Mouse (Mus musculus) cerebellum, adult 2 months (tissue): ENCODE measurements at regions not wholly inside any gene's neighbourhood (a gene's known extent, or its start where the extent isn't known, plus 50 kb on each side); places are given as distances from the start of the nearest gene placed in this dataset.

Source experiments
- DNase-seq, 2 experiments: peaks; one replicate each; pipeline ENCODE4 v3.0.0; 2021
- H3K27ac ChIP-seq: fragments of 200-500 bp; 2 replicates; pipeline ENCODE4 v1.5.1; 2012; ENCODE audit warnings: low read length, control low read depth, inconsistent platforms; ENCODE audit not compliant: insufficient read depth
- H3K27me3 ChIP-seq: fragments of 200-500 bp; 2 replicates; pipeline ENCODE4 v1.6.1; 2012; ENCODE audit warnings: inconsistent platforms, mild to moderate bottlenecking, low read length, moderate library complexity; ENCODE audit not compliant: control insufficient read depth, insufficient read depth
- H3K4me1 ChIP-seq: fragments of 200-500 bp; 2 replicates; pipeline ENCODE4 v1.6.1; 2011; ENCODE audit warnings: low read length; ENCODE audit not compliant: control insufficient read depth, insufficient read depth
- H3K4me3 ChIP-seq: fragments of 200-500 bp; replicated peaks from 2 replicates; pipeline ENCODE3; 2011; ENCODE audit warnings: mild to moderate bottlenecking, low read depth, low read length, control low read depth; ENCODE audit not compliant: insufficient read depth
- CTCF ChIP-seq: fragments of 200-500 bp; IDR thresholded peaks from 2 replicates; pipeline ENCODE4 v1.5.1; 2011; ENCODE audit warnings: low read depth, mild to moderate bottlenecking, control low read depth, low read length, moderate library complexity, borderline replicate concordance; ENCODE audit not compliant: insufficient read depth
- POLR2A ChIP-seq: fragments of 200-500 bp; IDR thresholded peaks from 2 replicates; pipeline ENCODE4 v1.6.1; 2011; ENCODE audit warnings: low read length, control low read depth, borderline replicate concordance; ENCODE audit not compliant: insufficient read depth
- WGBS: fragments of 180-500 bp; shearing (Covaris S2); methylation state at CpG from one replicate; pipeline ENCODE4 v1.1.7; 2018; 5-methylcytosine and 5-hydroxymethylcytosine counted together

DNA sequence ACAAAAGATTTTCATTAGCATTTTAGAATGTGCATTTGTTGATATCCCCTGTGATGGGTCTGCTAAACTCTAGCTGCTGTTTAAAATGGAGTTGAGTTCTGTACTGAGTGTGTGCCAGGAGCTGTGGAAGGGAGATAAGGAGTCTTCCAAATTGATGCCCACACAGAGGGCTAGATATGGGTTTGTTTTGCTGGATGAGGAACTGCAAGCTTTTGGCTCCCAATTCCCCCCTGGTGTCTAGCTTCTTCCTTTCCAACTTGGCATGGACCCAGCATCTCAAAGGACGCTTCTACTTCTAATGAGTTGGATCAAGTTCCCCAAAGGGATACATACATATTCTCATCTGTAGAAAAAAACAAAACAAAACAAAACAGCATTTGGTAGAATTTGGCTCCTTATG is 577.0 kb upstream of the Large1 start:
- Histone ChIP-seq H3K4me3 (no peak overlapping the region), H3K4me1 (no peaks in the 10 kb centered on the region), H3K27ac (no peak overlapping the region), H3K27me3 (no peaks in the 10 kb centered on the region)
- WGBS = 0% methylated on average over 1 of the region's 1 CpGs
- TF ChIP-seq CTCF = no peak
- TF ChIP-seq POLR2A = no peak
- peak in 1 of 2 experiments; percentile 1 for DNase-seq

DNA sequence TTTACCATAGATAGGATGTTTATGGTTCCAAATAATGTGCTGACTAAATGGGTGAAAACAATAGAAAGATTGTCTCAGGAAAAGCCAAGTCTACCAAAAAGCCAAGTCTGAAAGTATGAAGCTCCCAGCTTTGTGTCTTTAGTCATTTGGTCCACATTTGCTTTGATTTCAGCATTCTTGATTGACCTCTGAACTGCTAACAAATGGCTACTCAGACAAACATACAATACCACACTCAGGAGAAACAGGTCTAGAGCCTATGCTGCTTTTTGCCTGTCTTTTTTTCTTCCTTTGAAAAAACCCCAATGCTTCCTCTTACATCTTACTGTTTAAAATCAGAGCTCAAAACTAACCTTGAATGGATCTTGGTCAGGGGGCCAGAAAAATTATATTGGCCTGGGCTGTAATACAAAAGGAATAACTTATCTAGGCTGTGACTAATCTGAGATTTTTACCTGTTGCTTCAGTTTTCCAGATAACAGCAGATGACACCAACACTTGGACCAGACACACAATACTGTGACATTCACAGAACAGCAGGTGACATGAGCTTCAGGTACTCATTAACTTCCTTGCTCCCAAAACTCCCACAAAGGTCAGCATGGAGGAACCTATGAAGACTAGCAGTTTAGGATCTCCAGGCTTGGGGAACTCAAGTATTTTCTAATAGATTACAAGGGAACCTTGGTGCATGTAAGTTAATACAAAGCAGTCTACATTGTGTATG is 572.3 kb upstream of the Large1 start:
- DNase-seq = no peak
- TF ChIP-seq POLR2A = no peak
- no peak for TF ChIP-seq CTCF
- Histone ChIP-seq H3K4me1 (no peaks in the 10 kb centered on the region), H3K4me3 (no peak overlapping the region), H3K27me3 (no peaks in the 10 kb centered on the region), H3K27ac (no peak overlapping the region)

DNA sequence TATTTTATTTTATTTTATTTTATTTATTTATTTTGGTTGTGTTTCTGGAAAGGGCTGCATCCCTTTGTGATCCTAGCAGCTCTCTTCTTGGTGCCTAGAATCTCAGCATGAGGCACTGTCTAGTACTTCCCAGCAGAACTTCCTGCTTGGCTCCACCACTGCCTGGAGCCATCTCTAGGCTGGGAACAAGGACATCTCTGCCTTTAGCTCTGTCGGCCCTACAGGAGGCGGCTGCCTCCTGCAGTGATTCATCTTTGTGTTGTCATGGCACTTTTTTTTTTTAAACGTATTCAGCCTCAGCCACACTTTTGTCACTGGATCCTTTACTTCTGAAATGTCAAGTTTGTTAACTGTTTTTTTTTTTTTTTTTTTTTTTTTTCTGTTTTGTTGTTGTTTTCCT is 569.8 kb upstream of the Large1 start:
- Histone ChIP-seq H3K4me1 (no peaks in the 10 kb centered on the region), H3K4me3 (no peak overlapping the region), H3K27ac (no peak overlapping the region), H3K27me3 (no peaks in the 10 kb centered on the region)
- WGBS = 18% methylated on average over 3 of the region's 3 CpGs
- TF ChIP-seq CTCF (no peak), POLR2A (no peak)
- DNase-seq = no peak

DNA sequence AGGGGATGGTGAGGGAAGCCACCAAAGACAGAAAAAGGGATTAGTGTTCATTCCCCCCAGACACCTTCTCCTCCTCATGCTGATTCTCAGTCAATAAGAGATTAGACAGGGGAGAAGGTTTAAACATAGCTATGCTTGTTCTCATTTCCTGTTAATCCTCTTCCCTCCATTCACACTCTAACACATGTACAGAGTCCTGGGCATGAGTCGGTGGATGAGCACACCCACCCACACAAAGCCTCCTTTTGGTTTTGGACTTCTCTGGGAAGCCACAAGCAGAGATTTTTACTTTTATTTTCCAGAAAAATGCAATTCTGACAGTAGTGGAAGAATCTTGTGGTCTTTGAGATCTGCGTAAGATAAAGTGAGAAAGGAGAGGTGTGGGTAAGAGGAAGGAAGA is 567.8 kb upstream of the Large1 start:
- TF ChIP-seq POLR2A (no peak), CTCF (no peak)
- Histone ChIP-seq H3K27ac (no peak overlapping the region), H3K4me3 (no peak overlapping the region)

DNA sequence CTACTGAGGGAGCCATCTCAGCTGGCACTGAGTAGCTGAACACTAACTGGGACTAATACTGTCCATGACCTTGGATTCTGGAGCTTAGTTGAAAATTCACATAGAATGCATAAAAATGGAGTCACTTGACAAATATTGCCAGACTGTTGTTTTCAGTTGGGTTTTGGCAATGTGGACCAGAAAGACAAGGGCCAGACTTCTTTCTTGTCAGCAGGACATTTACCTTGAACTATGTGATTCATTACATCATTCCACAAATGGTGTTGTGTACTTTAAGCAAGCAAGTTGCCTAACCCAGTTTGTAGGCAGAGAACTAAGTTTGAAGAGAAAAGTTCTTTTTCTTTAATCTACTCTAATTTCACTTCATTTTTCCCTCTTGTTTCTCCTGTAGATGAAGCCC is 567.2 kb upstream of the Large1 start:
- no peak for DNase-seq
- Histone ChIP-seq H3K27ac (no peak overlapping the region), H3K27me3 (no peaks in the 10 kb centered on the region), H3K4me1 (no peaks in the 10 kb centered on the region), H3K4me3 (no peak overlapping the region)
- no peak for TF ChIP-seq POLR2A

More for the DNA sequence above, 567.8 kb upstream of the Large1 start:
- Histone ChIP-seq H3K4me1 (no peaks in the 10 kb centered on the region), H3K27me3 (no peaks in the 10 kb centered on the region)
- WGBS = 85% methylated on average over 2 of the region's 2 CpGs
- no peak for DNase-seq

DNA sequence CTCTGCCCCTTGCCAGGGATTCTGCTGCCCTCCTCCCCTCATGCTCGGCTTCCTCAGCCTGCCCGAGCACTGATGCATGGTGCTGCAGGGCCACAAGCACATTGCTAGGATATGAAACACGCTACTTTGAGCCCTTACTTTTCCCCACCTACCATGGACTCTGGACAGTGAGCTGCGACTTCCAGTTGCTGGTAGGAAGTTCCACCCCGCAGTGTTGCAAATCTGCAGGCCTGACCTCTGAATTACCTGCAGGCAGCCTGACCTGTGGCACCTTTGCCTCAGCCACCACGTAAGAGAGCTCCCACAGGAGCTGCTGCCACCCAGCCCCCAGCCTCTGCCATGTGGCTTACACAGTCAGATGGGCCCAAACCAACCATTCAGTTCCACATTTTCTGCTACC is 551.7 kb upstream of the Large1 start:
- no peaks in the 10 kb centered on the region for H3K4me1 ChIP-seq
- H3K27ac ChIP-seq = no peak overlapping the region
- no peak overlapping the region for H3K4me3 ChIP-seq
- no peak for TF ChIP-seq CTCF
- no peak for TF ChIP-seq POLR2A
- WGBS = 75% methylated on average over 6 of the region's 6 CpGs
- DNase-seq = no peak
- no peaks in the 10 kb centered on the region for H3K27me3 ChIP-seq

DNA sequence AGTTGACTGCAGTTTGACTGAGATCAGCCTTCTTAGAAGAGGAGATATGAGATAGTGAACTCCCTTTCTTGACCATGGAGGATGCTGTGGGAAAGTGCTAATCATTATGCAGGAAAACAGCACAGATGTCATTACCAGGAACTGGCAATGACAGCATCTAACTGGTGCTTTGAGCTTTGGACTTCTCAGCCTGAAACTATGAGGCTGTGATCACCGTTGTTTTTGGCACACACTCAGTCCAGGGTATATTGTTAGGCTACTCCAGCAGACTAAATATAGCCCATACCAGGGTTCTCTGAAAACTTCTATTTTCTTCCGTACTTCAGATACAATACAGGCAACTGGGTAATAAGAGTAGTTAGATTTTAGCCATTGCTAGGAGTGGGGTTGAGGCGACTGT is 550.5 kb upstream of the Large1 start:
- H3K4me1 ChIP-seq = no peaks in the 10 kb centered on the region
- no peak overlapping the region for H3K4me3 ChIP-seq
- DNase-seq = no peak
- H3K27ac ChIP-seq = no peak overlapping the region
- TF ChIP-seq CTCF = no peak
- no peak for TF ChIP-seq POLR2A
- WGBS = 65% methylated on average over 3 of the region's 3 CpGs
- no peaks in the 10 kb centered on the region for H3K27me3 ChIP-seq

DNA sequence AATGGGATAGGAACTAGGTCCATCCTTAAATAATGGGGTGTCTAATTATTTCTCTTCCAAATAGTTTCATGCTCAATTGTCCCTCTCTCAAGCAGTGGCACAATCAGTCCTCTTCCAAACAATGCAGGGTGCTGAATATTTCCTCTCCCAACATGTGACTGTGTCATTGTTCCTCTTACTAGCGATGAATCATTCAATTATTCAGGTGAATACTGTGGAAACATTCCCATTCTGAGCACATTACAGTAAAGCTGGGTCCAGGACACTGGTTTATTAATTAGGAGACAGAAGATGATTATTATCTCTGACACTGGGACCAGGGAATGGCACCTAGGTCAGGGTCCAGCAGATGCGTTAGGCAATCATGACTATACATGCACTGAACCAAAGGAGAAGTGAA is 532.6 kb upstream of the Large1 start:
- H3K4me3 ChIP-seq = no peak overlapping the region
- no peaks in the 10 kb centered on the region; the same call in 1 of the 2 replicates for H3K27me3 ChIP-seq
- no peak for DNase-seq
- TF ChIP-seq CTCF (no peak), POLR2A (no peak)
- WGBS = 88% methylated on average over 2 of the region's 2 CpGs
- no peaks in the 10 kb centered on the region for H3K4me1 ChIP-seq
- no peak overlapping the region for H3K27ac ChIP-seq

DNA sequence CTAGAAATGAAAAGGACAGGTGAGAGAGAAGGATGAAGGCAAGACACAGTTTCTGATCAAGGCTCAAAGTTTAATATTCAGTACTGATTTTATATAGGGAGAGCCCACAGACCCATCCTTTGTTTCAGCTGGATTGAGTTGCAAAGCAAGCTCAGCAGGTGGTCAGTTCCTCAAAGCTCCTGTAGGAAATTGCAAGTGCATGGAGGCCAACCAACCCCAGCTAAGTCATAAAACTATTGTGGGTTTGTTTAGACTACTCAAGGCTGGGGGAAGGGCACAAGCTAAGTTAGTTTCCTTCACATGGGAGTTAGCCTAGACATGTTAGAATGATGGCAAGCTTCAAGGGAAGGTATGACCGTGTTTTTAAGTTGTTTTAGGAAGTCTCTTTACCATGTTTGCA is 528.3 kb upstream of the Large1 start:
- no peaks in the 10 kb centered on the region; the same call in 1 of the 2 replicates for H3K27me3 ChIP-seq
- no peak overlapping the region for H3K27ac ChIP-seq
- no peak overlapping the region for H3K4me3 ChIP-seq
- DNase-seq = no peak
- 80% methylated on average over 1 of the region's 1 CpGs for WGBS
- no peaks in the 10 kb centered on the region for H3K4me1 ChIP-seq
- no peak for TF ChIP-seq POLR2A
